Comparison of ENCODE assay signal across 28 mouse cellular contexts in the genomic region with DNA sequence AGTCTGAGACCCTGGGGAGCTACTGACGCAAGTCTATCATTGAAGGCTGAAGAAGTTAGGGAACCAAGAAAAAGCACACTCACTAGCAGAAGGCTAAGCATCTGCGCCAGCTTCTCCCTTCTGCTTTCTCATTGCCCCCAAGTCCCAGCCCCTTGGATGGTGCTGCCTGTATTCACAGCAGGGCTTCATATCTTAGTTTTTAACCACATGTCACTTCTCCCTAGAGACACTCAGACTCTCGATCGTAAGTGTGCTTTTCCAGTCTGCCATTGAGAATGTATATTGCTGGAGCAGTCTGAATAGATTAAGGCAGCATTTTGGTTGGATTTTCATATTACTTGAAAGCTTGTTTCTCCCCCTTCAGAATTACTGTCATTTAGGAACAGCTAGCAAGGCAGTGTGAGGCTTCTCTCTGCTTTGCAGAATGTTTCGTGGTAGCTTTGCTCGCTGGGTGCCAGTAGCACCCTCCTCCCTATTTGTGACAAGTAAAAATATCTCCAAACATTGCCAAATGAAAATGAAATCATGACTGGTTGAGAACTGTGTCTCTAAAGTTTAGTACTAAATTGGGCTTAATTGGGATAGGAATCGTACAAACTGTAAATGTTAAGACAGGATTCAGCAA.
DNase-seq lines count a peak whose midpoint lies in the region; ATAC-seq lines count a peak whose summit lies in the region.
"Had no signal": no experiment of that assay in that cellular context is flagged by ENCODE, and none has a peak within 500 bp of the region (broad histone marks: within the 10 kb centered on the region; RNA-seq: fewer than 3 reads in every experiment).

No protein-coding gene starts in this region.

- no peak overlapping the region for H3K9ac ChIP-seq in forebrain, embryonic 13.5 days
- H3K9ac ChIP-seq in forebrain, embryonic 15.5 days (replicated peaks): no peak overlapping the region
- H3K9ac ChIP-seq in heart, embryonic 12.5 days: no peak overlapping the region
- H3K9ac ChIP-seq: embryonic facial prominence, embryonic 12.5 days; hindbrain, embryonic 15.5 days; kidney, embryonic 15.5 days; liver, embryonic 12.5 days; liver, postnatal 0 days; midbrain, embryonic 13.5 days; neural tube, embryonic 13.5 days had no signal

- DNase-seq in layer of hippocampus, adult 18-20 months (ENCODE audit: low spot score in 2 of 2): peak; percentile 26 to 51
- DNase-seq in layer of hippocampus, postnatal 25 days (ENCODE audit: extremely low spot score in 1 of 2, low spot score in 1 of 2): no peak
- peak; percentile 70 for DNase-seq in brain, adult 2 months (ENCODE audit: low read depth, low spot score)
- peak; percentile 34 to 36 for DNase-seq in layer of hippocampus, postnatal 14 days (ENCODE audit: low spot score in 2 of 2)
- DNase-seq in ovary, postnatal 10 days (ENCODE audit: low spot score): no peak
- DNase-seq: adrenal gland, adult 2 months; adrenal gland, postnatal 36 days; cerebellum, adult 8-10 months; embryo, embryonic 11 days; heart, postnatal 14 days; kidney, adult 11 months; kidney, postnatal 25 days; liver, postnatal 0 days; lung, postnatal 4 days had no signal

- no peak overlapping the region for H3K27ac ChIP-seq in forebrain, embryonic 13.5 days
- no peak overlapping the region for H3K27ac ChIP-seq in forebrain, embryonic 15.5 days (replicated peaks)
- H3K27ac ChIP-seq in heart, embryonic 12.5 days (ENCODE audit: poor library complexity, severe bottlenecking): no peak overlapping the region
- H3K27ac ChIP-seq: embryonic facial prominence, embryonic 12.5 days; hindbrain, embryonic 10.5 days; hindbrain, embryonic 15.5 days; kidney, embryonic 15.5 days; liver, embryonic 12.5 days; midbrain, embryonic 13.5 days; neural tube, embryonic 13.5 days had no signal

- H3K27me3 ChIP-seq in forebrain, embryonic 13.5 days: no peaks in the 10 kb centered on the region
- no peaks in the 10 kb centered on the region for H3K27me3 ChIP-seq in forebrain, embryonic 15.5 days
- no peaks in the 10 kb centered on the region for H3K27me3 ChIP-seq in heart, embryonic 12.5 days (replicated peaks)
- H3K27me3 ChIP-seq: CH12.LX; embryonic facial prominence, embryonic 12.5 days; hindbrain, embryonic 15.5 days; kidney, embryonic 15.5 days; liver, embryonic 12.5 days; midbrain, embryonic 13.5 days; neural tube, embryonic 13.5 days had no signal

- no peaks in the 10 kb centered on the region for H3K4me1 ChIP-seq in forebrain, embryonic 13.5 days
- H3K4me1 ChIP-seq in forebrain, embryonic 15.5 days: no peaks in the 10 kb centered on the region
- H3K4me1 ChIP-seq in heart, embryonic 12.5 days (replicated peaks): no peaks in the 10 kb centered on the region
- H3K4me1 ChIP-seq: embryonic facial prominence, embryonic 12.5 days; hindbrain, embryonic 10.5 days; hindbrain, embryonic 15.5 days; kidney, embryonic 15.5 days; liver, embryonic 12.5 days; midbrain, embryonic 13.5 days; neural tube, embryonic 13.5 days had no signal

- peak; percentile 57; the same call in 1 of the 2 replicates for ATAC-seq in forebrain, embryonic 13.5 days
- ATAC-seq in forebrain, embryonic 15.5 days (replicated peaks): no peak; the same call in 1 of the 2 replicates
- ATAC-seq in heart, embryonic 12.5 days (ENCODE audit: insufficient number of reproducible peaks, low FRiP score): no peak
- ATAC-seq: activated CD4-positive, CD25-positive, alpha-beta regulatory T cell, adult 4 months; inflammation-experienced regulatory T-cells, adult 6 months; liver, embryonic 12.5 days; liver, postnatal 0 days; lung, postnatal 0 days; midbrain, embryonic 13.5 days had no signal

- H3K36me3 ChIP-seq in forebrain, embryonic 13.5 days (ENCODE audit: poor library complexity, severe bottlenecking): no peaks in the 10 kb centered on the region
- H3K36me3 ChIP-seq in forebrain, embryonic 15.5 days: no peaks in the 10 kb centered on the region
- H3K36me3 ChIP-seq in heart, embryonic 12.5 days: no peaks in the 10 kb centered on the region
- H3K36me3 ChIP-seq: embryonic facial prominence, embryonic 12.5 days; hindbrain, embryonic 10.5 days; hindbrain, embryonic 15.5 days; kidney, embryonic 15.5 days; liver, embryonic 12.5 days; midbrain, embryonic 13.5 days; neural tube, embryonic 13.5 days had no signal

- H3K9me3 ChIP-seq in forebrain, embryonic 13.5 days (replicated peaks): no peaks in the 10 kb centered on the region
- H3K9me3 ChIP-seq in forebrain, embryonic 15.5 days: no peaks in the 10 kb centered on the region
- H3K9me3 ChIP-seq in heart, embryonic 12.5 days (replicated peaks): no peaks in the 10 kb centered on the region
- H3K9me3 ChIP-seq: embryonic facial prominence, embryonic 12.5 days; hindbrain, embryonic 10.5 days; hindbrain, embryonic 15.5 days; kidney, embryonic 15.5 days; liver, embryonic 12.5 days; midbrain, embryonic 13.5 days; neural tube, embryonic 13.5 days had no signal

- 88% methylated on average over 7 of the region's 7 CpGs for WGBS in forebrain, embryonic 13.5 days
- WGBS in forebrain, embryonic 15.5 days: 85% methylated on average over 7 of the region's 7 CpGs
- 80% methylated on average over 7 of the region's 7 CpGs for WGBS in heart, embryonic 12.5 days

- H3K4me2 ChIP-seq in forebrain, embryonic 13.5 days: no peak overlapping the region
- no peak overlapping the region for H3K4me2 ChIP-seq in forebrain, embryonic 15.5 days (replicated peaks)
- H3K4me2 ChIP-seq in heart, embryonic 12.5 days: no peak overlapping the region
- H3K4me2 ChIP-seq: embryonic facial prominence, embryonic 12.5 days; hindbrain, embryonic 15.5 days; kidney, embryonic 15.5 days; liver, embryonic 12.5 days; midbrain, embryonic 13.5 days; neural tube, embryonic 13.5 days had no signal

- no peak overlapping the region for H3K4me3 ChIP-seq in forebrain, embryonic 13.5 days
- no peak overlapping the region for H3K4me3 ChIP-seq in forebrain, embryonic 15.5 days
- no peak overlapping the region for H3K4me3 ChIP-seq in heart, embryonic 12.5 days
- H3K4me3 ChIP-seq: embryonic facial prominence, embryonic 12.5 days; hindbrain, embryonic 10.5 days; hindbrain, embryonic 15.5 days; kidney, embryonic 15.5 days; liver, embryonic 12.5 days; midbrain, embryonic 13.5 days; neural tube, embryonic 13.5 days had no signal

Comparison
In these comparisons a context has a peak if more than half of its experiments do, and no peak if none do; other contexts are left out.
1. DNase-seq: peak in layer of hippocampus, adult 18-20 months (2 of 2), brain, adult 2 months (single experiment) and layer of hippocampus, postnatal 14 days (2 of 2); none in layer of hippocampus, postnatal 25 days (0 of 2) and ovary, postnatal 10 days (single experiment).